Mouse (Mus musculus) ovary, postnatal 10 days (tissue): Measurements from ENCODE around the gene Unc5b.

Experiments used
- DNase-seq: peaks from one replicate; pipeline ENCODE4 v3.0.0; 2022; ENCODE audit warnings: low spot score

Gene Unc5b

DNA sequence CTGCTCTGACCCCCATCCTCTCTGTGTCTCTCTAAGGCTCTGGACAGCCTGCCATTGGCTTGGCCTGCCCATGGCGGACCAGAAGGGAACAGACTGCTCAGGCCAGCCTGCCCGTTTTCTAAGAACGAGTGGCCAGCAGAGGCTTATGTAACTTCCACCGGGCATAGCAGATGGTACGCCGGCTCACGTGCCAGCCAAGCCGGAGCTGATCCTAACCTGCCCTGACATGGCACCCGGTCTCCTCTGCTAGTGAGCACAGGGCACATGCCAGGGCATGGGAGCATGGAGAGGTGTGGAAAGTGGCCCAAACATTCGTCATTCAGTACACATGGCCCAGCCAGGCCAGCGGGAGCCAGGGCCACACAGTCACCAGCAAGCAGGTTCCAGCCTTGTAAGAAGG lies 10.8 kb downstream of the Unc5b start:
- no peak for DNase-seq

GRCm38 (mm10) chr10:60819654-60820192 lies 11.7 kb downstream of the Unc5b start:
- DNase-seq = no peak

- DNase-seq = no peak
Observed at GRCm38 (mm10) chr10:60819179-60819578, 12.2 kb downstream of the Unc5b start.

GRCm38 (mm10) chr10:60818708-60819107 lies 12.7 kb downstream of the Unc5b start:
- DNase-seq = no peak

DNA sequence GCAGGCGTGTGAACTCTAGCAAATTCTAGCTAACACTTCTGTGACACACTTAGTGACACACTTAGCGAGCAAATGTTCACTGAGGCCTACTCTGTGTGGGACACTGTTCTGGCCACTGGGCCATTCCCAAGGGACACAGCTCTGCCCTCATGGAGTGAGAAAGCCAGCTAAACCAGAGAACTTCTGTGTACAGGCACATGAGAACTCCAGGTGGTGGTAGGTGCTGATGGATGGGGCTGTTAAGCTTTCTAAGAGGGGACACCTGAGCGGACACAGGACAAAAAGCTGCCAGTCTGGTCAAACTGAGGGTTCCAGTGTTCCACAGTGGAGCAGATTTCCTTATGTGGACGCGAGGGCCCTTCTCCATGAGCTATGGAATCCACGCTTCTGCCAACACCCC lies 13.5 kb downstream of the Unc5b start:
- no peak for DNase-seq

GRCm38 (mm10) chr10:60816872-60817648 lies 14.3 kb downstream of the Unc5b start:
- no peak for DNase-seq

GRCm38 (mm10) chr10:60815855-60816254 lies 15.5 kb downstream of the Unc5b start:
- no peak for DNase-seq

DNA sequence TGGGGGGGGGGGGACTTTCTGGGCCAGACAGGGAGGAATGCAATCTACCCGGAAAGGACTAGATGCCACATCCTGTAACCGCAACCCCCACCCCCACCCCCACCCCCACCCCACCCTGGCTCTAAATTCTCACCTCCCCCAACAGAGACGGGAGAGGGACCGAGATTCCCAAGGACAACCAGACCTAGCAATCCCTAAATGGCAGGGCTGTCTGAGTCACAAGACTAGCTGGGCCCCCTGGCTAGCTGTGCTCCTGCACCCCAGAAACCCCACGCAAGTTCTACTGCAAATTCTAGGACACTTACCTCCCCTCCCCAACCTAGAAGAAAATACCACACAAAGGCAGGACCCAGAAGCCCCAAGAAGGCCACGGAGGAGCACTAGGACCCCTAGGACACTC lies 16.3 kb downstream of the Unc5b start:
- DNase-seq = no peak

DNA sequence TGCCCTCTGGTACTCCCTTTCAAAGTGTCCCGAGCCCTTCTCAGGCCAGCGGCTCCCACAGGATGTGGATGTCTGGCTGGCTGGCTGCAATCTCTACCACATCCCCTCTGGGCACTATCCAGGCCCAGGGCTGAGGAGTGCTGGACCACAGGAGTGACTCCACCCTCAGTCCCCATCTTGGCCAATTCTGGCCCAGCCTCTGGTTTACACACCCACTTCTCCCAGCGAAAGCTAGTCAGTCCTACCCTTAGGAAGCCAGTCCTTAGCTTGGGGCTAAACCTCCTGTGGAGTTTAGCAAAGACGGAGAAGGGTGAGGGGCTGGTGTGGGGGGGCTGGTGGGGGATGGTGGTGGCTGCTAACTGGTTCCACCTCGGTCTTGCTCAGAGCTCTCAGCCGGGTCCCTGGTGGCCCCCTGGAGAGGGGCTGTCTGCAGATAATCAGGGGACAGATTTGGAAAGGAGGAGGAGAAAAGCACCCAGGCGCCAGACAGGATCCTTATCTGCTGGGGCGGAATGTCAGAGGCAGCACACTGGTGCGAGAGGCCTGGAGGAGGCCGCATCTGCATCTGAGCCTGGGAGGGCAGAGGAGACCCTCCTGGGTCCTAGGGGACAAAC lies 16.8 kb downstream of the Unc5b start:
- no peak for DNase-seq

- DNase-seq = no peak
Observed at GRCm38 (mm10) chr10:60813606-60814005, 17.8 kb downstream of the Unc5b start.

GRCm38 (mm10) chr10:60811792-60812525 lies 19.4 kb downstream of the Unc5b start:
- DNase-seq = no peak

- DNase-seq = no peak
Observed at GRCm38 (mm10) chr10:60808447-60808846, 22.9 kb downstream of the Unc5b start.

GRCm38 (mm10) chr10:60807531-60808185 lies 23.7 kb downstream of the Unc5b start:
- no peak for DNase-seq

DNA sequence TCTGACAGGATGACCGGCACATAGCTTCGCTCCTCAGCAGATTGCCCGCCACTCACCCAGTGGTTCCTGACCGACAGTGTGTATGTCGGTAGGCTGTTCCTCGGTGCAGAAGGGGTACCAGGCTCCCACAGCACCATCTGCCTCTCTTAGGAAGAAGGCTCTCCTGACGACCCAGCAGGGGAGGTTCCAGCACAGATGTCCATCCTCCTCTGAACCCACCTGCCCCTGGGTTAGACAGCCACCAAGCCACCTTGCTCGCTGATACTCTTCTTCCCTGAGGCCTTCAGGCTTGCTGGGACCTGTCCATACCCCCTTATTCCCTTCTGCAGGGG lies 25.2 kb downstream of the Unc5b start:
- DNase-seq = no peak

- DNase-seq = no peak
Observed at GRCm38 (mm10) chr10:60805436-60806206, 25.8 kb downstream of the Unc5b start.

- no peak for DNase-seq
Observed at GRCm38 (mm10) chr10:60804865-60805264, 26.5 kb downstream of the Unc5b start.

GRCm38 (mm10) chr10:60803971-60804370 lies 27.4 kb downstream of the Unc5b start:
- no peak for DNase-seq

- DNase-seq = no peak
Observed at GRCm38 (mm10) chr10:60801898-60802412, 29.4 kb downstream of the Unc5b start.

GRCm38 (mm10) chr10:60801168-60801897 lies 30.0 kb downstream of the Unc5b start:
- no peak for DNase-seq

GRCm38 (mm10) chr10:60800295-60801167 lies 30.9 kb downstream of the Unc5b start:
- no peak for DNase-seq
